Mouse (Mus musculus): ENCODE data around the gene Syt16.

Gene Syt16

DNA sequence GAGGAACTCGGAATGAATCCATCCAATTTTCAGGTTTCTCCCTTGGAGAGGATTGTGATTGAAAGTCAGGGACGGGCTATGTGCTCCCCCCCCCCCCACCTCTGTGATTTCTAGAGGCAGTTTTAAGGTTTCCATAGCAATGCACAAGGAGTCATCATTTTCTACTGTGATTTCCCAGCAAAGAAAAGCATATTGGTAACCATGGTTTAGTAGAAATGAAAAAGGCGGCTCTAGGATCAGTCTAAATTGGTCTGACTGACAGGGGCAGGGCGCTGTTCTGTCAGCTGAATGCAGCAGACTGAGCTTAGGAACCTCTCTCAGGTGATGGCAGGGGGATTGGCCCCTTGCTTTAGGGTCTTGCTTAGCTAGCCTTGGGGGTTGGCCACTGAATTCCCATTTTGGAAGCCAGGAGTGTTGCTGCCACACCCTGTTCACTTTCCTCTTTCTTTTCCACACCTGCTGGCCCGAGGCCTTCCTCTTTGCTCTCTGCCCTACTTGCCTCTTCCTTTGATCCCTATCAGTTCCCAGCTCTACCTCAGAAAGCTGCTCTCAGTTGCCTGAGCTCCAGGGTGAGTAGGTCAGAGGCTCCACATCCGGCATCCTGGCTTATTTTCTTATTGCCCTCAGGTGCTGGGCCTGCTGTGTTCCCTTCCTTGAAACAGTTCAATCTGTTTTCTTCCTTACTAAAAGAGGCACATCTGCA is 108.5 kb downstream of the Syt16 start:
- DNase-seq (ENCODE audit: low spot score in 2 of 2): no peak

- peak; percentile 36 to 50 for DNase-seq (ENCODE audit: low spot score in 2 of 2)
Measured at GRCm38 (mm10) chr12:74108663-74109081, 111.2 kb downstream of the Syt16 start.

- no peak for DNase-seq (ENCODE audit: low spot score in 2 of 2)
Measured at GRCm38 (mm10) chr12:74109462-74110068, 112.1 kb downstream of the Syt16 start.

GRCm38 (mm10) chr12:74116825-74117224 is 119.4 kb downstream of the Syt16 start:
- no peak for DNase-seq (ENCODE audit: low spot score in 2 of 2)

GRCm38 (mm10) chr12:74125796-74126195 is 128.3 kb downstream of the Syt16 start:
- DNase-seq (ENCODE audit: low spot score in 2 of 2): no peak

- no peak for DNase-seq (ENCODE audit: low spot score in 2 of 2)
Measured at GRCm38 (mm10) chr12:74128229-74128628, 130.8 kb downstream of the Syt16 start.

DNA sequence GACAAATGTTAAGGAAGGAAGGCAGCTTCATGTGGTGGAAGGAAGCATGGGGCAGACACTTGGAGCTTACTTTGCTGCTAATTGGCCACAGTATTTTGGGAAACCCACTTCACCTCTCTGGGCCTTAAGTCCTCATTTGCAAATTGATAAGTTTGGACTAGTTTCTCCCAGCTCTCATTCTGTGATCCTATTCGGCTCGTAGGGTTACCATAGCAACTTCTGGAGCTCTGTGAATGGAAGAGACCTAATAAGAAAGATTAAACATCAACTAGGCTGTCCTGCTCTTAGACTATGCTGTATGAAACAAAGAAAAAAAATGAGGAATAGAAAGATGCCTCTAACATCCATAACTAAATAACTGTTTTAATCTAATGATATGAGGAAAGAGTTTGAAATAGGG is 134.3 kb downstream of the Syt16 start:
- no peak for DNase-seq (ENCODE audit: low spot score in 2 of 2)

- no peak for DNase-seq (ENCODE audit: low spot score in 2 of 2)
Measured at GRCm38 (mm10) chr12:74142147-74142546, 144.7 kb downstream of the Syt16 start.

GRCm38 (mm10) chr12:74144385-74144784 is 146.9 kb downstream of the Syt16 start:
- DNase-seq (ENCODE audit: low spot score in 2 of 2): no peak

DNA sequence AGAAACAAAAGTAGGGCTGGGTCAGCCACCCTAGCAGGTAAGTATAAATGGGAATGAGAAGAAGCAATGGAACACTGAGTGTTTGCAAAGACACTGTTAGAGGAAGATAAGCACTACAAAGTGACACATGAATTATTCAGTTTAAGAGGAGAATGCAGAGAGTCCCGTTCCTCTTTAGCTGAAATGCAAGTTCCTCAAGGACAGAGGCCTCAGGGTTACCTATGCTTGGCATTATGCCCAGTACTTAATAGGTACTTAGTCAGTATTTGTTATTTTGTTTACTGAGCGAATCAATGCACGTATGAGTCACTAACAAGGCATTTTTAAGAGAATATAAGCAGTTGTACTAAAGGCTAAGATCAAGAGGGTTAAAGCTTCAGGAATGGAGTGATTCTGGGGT is 163.3 kb downstream of the Syt16 start:
- DNase-seq (ENCODE audit: low spot score in 2 of 2): no peak

- no peak for DNase-seq (ENCODE audit: low spot score in 2 of 2)
Measured at GRCm38 (mm10) chr12:74163080-74163479, 165.6 kb downstream of the Syt16 start.

- DNase-seq (ENCODE audit: low spot score in 2 of 2): no peak
Measured at GRCm38 (mm10) chr12:74171257-74171656, 173.8 kb downstream of the Syt16 start.

DNA sequence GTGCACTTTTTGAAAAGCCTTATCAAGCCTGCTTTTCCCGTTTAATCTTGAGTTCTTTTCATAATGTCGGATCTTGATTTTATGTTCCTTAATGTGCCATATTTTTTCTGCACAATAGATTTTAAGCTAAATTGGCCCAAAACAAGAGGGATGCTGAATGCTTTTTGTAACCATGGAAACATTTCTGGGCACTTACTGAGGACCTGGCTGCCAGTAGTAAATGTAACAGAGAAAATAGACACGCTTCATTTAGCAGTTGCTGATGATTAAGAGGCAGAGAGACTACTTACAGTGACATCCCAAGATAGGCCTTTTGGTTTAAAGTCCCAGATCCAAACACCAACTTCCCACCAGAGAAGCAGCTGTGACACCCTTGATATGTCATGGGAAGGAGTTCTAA is 176.4 kb downstream of the Syt16 start:
- no peak for DNase-seq (ENCODE audit: low spot score in 2 of 2)

GRCm38 (mm10) chr12:74184596-74184995 is 187.1 kb downstream of the Syt16 start:
- no peak for DNase-seq (ENCODE audit: low spot score in 2 of 2)

DNA sequence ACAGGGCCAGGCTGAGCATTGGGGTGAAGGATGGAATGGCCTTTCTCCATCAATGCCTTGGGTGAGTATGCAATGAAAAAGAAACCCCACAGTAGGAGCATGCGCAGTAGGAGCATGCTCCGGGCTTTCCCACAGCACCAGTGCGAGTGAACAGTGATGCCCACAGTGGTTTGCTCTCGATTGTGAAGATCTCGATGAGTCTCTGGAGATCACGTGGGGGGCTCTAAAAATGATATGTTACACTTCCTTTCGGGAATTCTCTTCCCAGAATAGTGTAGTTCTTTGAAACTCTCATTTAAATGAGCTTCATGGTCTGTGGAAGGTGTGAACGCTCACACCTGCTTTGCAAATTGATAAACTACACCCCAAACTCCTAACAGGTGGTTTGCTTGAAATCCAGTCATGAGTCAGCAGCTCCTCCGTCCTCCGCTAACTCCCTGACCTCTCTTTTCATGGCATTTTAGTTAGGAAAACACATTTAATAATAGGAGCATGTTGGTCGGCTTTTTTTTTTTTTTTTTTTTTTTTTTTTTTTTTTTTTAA is 190.9 kb downstream of the Syt16 start:
- no peak for DNase-seq (ENCODE audit: low spot score in 2 of 2)

DNA sequence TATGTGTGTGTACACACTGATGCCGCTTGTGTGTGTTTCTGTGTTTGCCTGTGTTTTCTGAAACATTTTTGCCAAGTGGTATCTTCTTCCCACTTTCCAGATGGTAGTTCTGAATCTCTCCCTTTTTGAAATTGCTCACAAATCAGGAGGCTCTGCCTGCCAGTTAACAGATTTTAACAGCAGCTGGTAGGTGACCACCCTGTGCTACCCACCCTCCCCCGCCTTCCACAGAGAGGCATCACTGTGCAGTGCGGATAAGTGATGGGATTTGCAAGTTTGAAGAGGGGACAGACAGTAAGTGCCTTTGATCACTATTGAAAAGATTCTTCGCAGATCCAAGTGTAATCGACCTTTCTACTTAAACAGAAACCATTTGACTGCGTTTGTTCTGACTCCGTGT is 191.4 kb downstream of the Syt16 start:
- no peak for DNase-seq (ENCODE audit: low spot score in 2 of 2)

DNA sequence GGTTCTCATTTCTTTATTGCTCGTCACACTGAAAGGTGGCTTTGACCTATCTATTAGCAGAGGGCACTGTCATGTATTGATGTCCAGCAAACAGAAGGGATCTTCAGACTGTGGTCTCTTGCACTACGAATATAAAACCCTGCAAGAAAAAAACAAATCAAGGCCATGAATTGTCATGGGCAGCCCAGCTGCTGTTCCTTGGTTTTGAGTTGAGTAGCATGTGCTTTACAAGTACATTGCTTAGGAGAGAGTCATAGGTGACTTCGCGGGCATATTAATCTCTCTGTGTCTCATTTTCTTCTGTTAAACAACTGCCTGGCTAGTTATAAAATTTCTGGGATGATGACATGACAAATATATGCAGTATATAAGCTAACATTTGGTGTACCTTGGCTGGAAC is 192.4 kb downstream of the Syt16 start:
- DNase-seq (ENCODE audit: low spot score in 2 of 2): no peak

GRCm38 (mm10) chr12:74190297-74190696 is 192.8 kb downstream of the Syt16 start:
- no peak for DNase-seq (ENCODE audit: low spot score in 2 of 2)

DNA sequence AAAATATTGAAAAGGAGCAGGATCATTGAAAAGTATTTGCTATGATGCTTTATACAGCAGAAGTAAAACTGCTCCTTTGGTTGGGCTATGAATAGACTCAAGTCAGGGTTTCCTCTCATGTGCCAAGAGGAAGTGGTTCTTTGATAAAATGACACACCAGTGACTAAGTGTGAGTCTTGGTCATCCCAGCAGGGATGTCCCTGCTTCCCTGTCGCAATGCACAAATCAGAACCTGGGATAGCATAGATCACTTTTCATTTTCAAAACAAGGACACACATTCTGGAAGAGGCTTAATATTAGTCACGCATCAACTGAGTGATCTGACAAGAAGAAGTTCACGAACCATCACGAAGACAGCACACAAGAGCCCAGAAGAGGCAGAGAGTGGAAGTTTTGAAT is 195.1 kb downstream of the Syt16 start:
- no peak for DNase-seq (ENCODE audit: low spot score in 2 of 2)

GRCm38 (mm10) chr12:74201410-74201809 is 203.9 kb downstream of the Syt16 start:
- DNase-seq (ENCODE audit: low spot score in 2 of 2): no peak

DNA sequence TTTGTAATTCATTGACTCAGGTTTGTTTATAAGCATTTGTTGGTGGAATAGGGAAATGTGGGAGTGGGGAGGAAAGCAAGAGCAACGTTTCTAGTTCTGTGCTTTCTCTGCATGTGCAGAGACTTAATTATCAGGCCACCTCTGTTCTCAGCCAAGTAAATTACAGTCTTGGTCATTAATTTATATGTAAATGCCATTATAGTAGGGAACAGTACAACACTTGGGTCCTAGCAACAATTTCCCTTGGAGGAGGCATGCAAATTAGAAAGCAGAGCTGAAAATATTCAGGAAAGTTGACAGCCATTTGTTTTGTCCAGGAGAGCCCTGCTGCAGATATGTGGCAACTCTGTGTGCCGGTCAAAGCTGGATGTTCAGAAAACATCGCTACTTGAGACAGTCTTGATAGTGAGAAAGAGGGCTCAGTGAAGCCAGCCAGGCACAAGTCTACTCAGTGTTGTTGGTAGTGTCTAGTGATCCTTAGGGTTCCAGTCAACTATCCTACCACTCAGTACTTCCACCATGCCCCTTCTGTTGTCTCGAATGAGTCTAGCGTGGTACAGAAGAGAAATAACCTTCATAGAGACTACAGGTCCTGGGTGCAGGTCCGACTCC is 205.1 kb downstream of the Syt16 start:
- DNase-seq (ENCODE audit: low spot score in 2 of 2): no peak

DNA sequence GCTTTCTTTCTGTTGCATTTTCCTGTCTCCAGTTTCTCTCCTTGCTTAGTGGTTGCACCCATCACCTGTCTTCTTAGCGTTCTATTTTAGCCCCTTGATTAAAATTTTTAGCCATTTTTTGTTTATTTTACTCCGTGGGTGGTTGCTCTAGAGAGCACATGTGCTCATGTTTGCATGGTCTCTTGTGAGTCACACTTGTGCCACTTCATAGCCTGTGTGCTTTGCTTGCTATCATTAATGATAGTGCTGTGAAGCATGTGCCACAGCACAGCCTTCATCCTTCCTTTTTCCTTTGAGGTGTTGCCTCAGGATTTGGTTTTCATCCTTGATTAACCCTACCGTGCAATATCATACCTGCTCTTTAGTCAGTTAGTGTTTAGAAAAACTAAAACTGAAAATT is 214.7 kb downstream of the Syt16 start:
- DNase-seq (ENCODE audit: low spot score in 2 of 2): no peak
